Mouse (Mus musculus) ES-E14 (cell line): Measurements from ENCODE around the gene Pabpc1l. TPM values are rescaled to one million over a fixed set of nuclear protein-coding genes. Genes with fewer than 3 reads are reported as not detected.

Experiments
- DNase-seq: peaks from one replicate; pipeline ENCODE4 v3.0.0-alpha.2; 2013; ENCODE audit warnings: low read depth, low spot score
- H3K27ac ChIP-seq: 2 replicates; pipeline ENCODE4 v1.5.1; 2012; ENCODE audit warnings: low read depth, mild to moderate bottlenecking, low read length, moderate library complexity, mixed read lengths; ENCODE audit not compliant: poor library complexity, insufficient read depth, severe bottlenecking
- H3K36me3 ChIP-seq: 2 replicates; pipeline ENCODE4 v1.6.1; 2012; ENCODE audit warnings: mild to moderate bottlenecking, low read length, moderate library complexity, mixed read lengths; ENCODE audit not compliant: control insufficient read depth, poor library complexity, insufficient read depth, severe bottlenecking
- H3K4me1 ChIP-seq, 2 experiments: fragments of 150-350 bp in 1 of 2; sonication (generic) in 1 of 2; 2 replicates each; pipeline ENCODE4 v1.6.1; 2012; ENCODE audit warnings: low read length in 2 of 2, mild to moderate bottlenecking in 1 of 2, mixed read lengths in 1 of 2; ENCODE audit not compliant: control insufficient read depth in 2 of 2, insufficient read depth in 2 of 2, poor library complexity in 1 of 2
- H3K4me3 ChIP-seq, 2 experiments: fragments of 150-350 bp in 1 of 2; sonication (generic) in 1 of 2; 2 replicates each; pipeline ENCODE4 v1.5.1; 2012; ENCODE audit warnings: low read length in 2 of 2, low read depth in 1 of 2, mild to moderate bottlenecking in 1 of 2, mixed read lengths in 1 of 2; ENCODE audit not compliant: insufficient read depth in 1 of 2, poor library complexity in 1 of 2, severe bottlenecking in 1 of 2
- H3K9ac ChIP-seq: 2 replicates; pipeline ENCODE4 v1.6.1; 2012; ENCODE audit warnings: low read depth, mild to moderate bottlenecking, low read length, mixed read lengths; ENCODE audit not compliant: poor library complexity, insufficient read depth, severe bottlenecking
- H3K9me3 ChIP-seq: fragments of 150-350 bp; sonication (generic); 2 replicates; pipeline ENCODE4 v1.6.1; 2012; ENCODE audit warnings: low read depth, mild to moderate bottlenecking, low read length; ENCODE audit not compliant: control insufficient read depth, insufficient read depth
- CHD2 ChIP-seq: IDR thresholded peaks from 2 replicates; pipeline ENCODE4 v1.6.1; 2014; ENCODE audit warnings: mild to moderate bottlenecking, low read depth, low read length, inconsistent platforms
- HCFC1 ChIP-seq: IDR thresholded peaks from 2 replicates; pipeline ENCODE4 v1.6.1; 2012; ENCODE audit warnings: low read length, inconsistent platforms, borderline replicate concordance; ENCODE audit not compliant: insufficient read depth
- MAFK ChIP-seq: IDR thresholded peaks from 2 replicates; pipeline ENCODE4 v1.6.1; 2014; ENCODE audit warnings: mild to moderate bottlenecking, low read depth, low read length, inconsistent platforms; ENCODE audit not compliant: insufficient read depth
- ZC3H11A ChIP-seq: IDR thresholded peaks from 2 replicates; pipeline ENCODE4 v1.6.1; 2012; ENCODE audit warnings: low read depth, mild to moderate bottlenecking, inconsistent platforms, low read length, borderline replicate concordance
- ZNF384 ChIP-seq: IDR thresholded peaks from 2 replicates; pipeline ENCODE4 v1.6.1; 2012; ENCODE audit warnings: low read depth, low read length, inconsistent platforms
- in situ Hi-C, 2 experiments: fragments of 600-800 bp; cut with MboI; formaldehyde crosslinking; loops; one replicate each; pipeline ENCODE4 v1.15.1; 2025; ENCODE audit warnings: low sequenced_read_pairs in 2 of 2, inconsistent platforms in 1 of 2; ENCODE audit not compliant: unreplicated experiment in 2 of 2
- total RNA-seq: library from RNA; depleted of rRNA; stranded (reverse); fragments of 300-350 nt; gene quantifications from 2 replicates; pipeline ENCODE4 v1.2.3, GENCODE M21; 2012

The Pabpc1l gene
- total RNA-seq, 1 experiment = not detected

DNA sequence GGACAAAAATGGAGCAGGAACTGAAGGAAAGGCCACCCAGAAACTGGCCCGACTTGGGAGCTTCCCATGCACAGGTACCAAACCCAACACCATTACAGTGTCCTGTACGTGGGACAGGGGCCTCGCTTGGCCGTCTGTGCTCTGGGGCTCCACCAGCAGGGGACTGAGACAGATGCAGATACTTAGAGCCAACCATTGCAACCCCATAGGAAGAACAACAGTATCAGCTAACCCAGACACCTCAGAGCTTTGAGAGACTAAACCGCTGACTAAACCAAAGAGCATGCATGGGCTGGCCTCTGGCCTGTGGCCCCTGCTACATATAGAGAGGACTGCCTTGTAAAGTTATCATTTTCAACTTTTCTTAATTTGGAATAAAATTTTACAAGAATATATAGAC, 20.7 kb upstream of the Pabpc1l start:
- TF ChIP-seq CHD2 (no peak), HCFC1 (no peak), ZC3H11A (no peak), MAFK (no peak), ZNF384 (no peak)
- Histone ChIP-seq H3K9me3 (no peaks in the 10 kb centered on the region), H3K4me3 (no peak overlapping the region), H3K27ac (no peak overlapping the region), H3K9ac (no peak overlapping the region), H3K36me3 (peaks cover 1% of the 10 kb centered on the region; the same call in 1 of the 2 replicates), H3K4me1 (peaks cover 1 to 7% of the 10 kb centered on the region in 2 experiments; a peak in 2 of 4 replicates)
- DNase-seq = no peak
- in situ Hi-C loops = no loop called here

DNA sequence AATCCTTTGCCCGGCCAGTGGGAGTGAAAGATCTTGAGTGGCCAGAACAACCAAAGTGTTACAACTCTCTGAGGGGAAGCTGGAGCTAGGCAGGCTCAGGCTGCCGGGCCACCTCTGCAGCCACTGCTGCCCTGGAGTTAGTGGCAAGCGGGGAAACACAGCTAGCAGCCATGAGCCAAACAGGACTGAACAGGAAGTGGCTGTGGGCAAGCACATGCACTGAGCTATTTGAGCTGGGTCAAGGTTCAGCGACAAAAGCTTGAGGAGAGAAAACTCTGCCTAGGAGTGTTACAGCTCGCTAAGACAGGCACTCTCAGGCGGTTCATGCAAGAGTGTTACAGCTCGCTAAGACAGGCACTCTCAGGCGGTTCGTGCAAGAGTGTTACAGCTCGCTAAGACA, 18.3 kb upstream of the Pabpc1l start:
- no peak overlapping the region; the same call in 1 of the 2 replicates for H3K27ac ChIP-seq

DNA sequence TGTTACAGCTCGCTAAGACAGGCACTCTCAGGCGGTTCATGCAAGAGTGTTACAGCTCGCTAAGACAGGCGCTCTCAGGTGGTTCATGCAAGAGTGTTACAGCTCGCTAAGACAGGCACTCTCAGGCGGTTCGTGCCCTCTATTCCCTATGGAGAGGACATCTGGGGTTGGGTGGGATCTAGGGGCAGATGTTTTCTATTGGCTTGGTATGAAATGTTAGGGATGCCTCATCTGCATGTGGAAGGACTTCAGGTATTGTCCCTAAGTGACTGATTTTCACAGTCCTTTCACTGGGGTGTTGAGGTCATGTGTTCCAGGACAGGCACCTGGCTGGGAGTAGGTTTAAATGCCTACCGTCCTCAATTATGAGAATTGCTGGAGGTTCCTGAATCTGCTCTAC, 17.7 kb upstream of the Pabpc1l start:
- DNase-seq = no peak
- Histone ChIP-seq H3K4me1 (peaks cover 1 to 7% of the 10 kb centered on the region in 2 experiments; a peak in 2 of 4 replicates), H3K4me3 (peak overlapping the region; percentile 8 to 45; a peak in 3 of 4 replicates), H3K27ac (no peak overlapping the region), H3K9me3 (no peaks in the 10 kb centered on the region), H3K36me3 (peaks cover 9% of the 10 kb centered on the region; the same call in 1 of the 2 replicates), H3K9ac (no peak overlapping the region)
- in situ Hi-C loops = no loop called here
- TF ChIP-seq ZC3H11A (no peak), ZNF384 (no peak), CHD2 (no peak), HCFC1 (no peak), MAFK (no peak)

More for the DNA sequence above, 18.3 kb upstream of the Pabpc1l start:
- TF ChIP-seq CHD2 (no peak), MAFK (no peak), ZC3H11A (no peak), ZNF384 (no peak), HCFC1 (no peak)
- in situ Hi-C loops = no loop called here
- Histone ChIP-seq H3K4me1 (peaks cover 1 to 7% of the 10 kb centered on the region in 2 experiments; a peak in 2 of 4 replicates), H3K4me3 (peak overlapping the region; percentile 13 to 45; a peak in 3 of 4 replicates), H3K9me3 (no peaks in the 10 kb centered on the region), H3K9ac (0 out of 2 replicates have a peak overlapping the region, but pooled peaks have one; percentile 13), H3K36me3 (peaks cover 9% of the 10 kb centered on the region; the same call in 1 of the 2 replicates)
- DNase-seq = no peak

DNA sequence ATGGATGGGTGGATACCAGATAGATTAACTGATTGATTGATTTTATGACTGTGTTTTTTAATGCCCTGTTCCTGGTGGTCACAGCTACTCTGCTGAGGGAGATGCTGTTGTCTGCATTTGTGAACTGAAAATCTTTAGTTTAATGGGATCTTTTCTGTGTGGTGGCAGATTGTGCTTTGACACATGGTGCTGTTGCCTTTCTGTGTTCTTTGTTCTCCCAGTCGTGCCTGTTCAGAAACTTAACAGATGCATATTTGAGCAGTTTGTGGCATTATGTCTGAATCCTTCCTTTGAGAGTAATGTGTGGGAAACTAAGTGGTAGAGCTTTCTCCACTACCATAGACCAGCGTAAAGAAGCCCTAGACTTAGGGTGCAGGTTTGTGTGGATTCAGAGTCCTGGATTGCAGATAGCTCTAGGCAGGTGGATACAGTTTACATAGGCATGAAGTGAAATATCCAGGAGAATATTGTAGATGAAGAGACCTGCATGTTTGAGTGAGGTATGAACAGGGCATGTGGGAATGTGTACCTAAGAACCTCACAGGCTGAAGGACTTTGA, 17.2 kb upstream of the Pabpc1l start:
- no peak overlapping the region for H3K27ac ChIP-seq
- in situ Hi-C loops = no loop called here
- H3K4me1 ChIP-seq = peaks cover 1 to 7% of the 10 kb centered on the region in 2 experiments; a peak in 2 of 4 replicates
- no peak for TF ChIP-seq HCFC1
- no peak for TF ChIP-seq CHD2
- TF ChIP-seq ZC3H11A = no peak
- TF ChIP-seq MAFK = no peak
- no peak for TF ChIP-seq ZNF384
- H3K9ac ChIP-seq = no peak overlapping the region
- H3K36me3 ChIP-seq = peaks cover 9% of the 10 kb centered on the region; the same call in 1 of the 2 replicates
- no peaks in the 10 kb centered on the region for H3K9me3 ChIP-seq
- no peak for DNase-seq
- H3K4me3 ChIP-seq = no peak overlapping the region

DNA sequence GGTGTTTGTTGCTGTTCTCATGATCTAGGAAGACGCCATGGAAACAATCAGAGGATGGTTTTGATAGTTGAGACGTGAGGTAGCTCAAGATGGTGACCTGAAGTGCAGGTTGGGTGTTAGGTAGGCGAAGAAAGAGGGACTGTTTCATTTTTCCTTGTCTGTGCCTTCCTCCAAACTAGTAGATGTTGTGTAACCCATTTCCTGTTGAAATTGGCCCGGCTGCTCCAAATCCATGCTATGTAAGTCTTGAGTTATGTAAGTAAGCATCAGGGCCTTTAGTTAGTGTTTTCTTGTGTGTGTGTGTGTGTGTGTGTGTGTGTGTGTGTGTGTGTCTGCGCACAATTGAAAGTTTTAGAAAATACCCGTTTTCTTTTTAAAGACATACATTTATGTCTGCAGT, 16.0 kb upstream of the Pabpc1l start:
- Histone ChIP-seq H3K36me3 (peaks cover 9% of the 10 kb centered on the region; the same call in 1 of the 2 replicates), H3K27ac (no peak overlapping the region), H3K9me3 (no peaks in the 10 kb centered on the region), H3K9ac (no peak overlapping the region), H3K4me1 (peaks cover 1 to 4% of the 10 kb centered on the region in 2 experiments; a peak in 2 of 4 replicates), H3K4me3 (no peak overlapping the region)
- TF ChIP-seq ZNF384 (no peak), CHD2 (no peak), ZC3H11A (no peak), HCFC1 (no peak), MAFK (no peak)
- in situ Hi-C loops = no loop called here
- no peak for DNase-seq
